In the genomic region with DNA sequence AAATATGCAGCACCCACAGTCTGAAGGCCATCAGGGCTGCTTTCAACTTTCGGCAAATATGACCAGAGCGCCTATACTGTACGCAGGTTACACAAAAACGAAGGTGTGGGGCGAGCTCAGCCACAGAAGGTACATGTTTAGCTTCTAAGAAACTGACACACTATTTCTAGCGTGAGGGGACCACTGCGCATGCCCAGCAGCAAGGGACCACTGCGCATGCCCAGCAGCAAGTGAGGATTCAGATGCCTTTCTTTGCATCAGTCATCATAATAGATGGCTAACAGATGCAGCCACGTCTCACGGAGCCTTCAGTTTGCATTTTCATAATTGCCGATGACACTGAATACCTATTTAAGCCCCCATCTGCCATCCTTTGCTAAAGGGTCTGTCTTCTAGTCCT, we compare ENCODE assay signal across 21 mouse cellular contexts. TPM values are rescaled to one million over a fixed set of nuclear protein-coding genes. Genes with fewer than 3 reads are reported as not detected.
A peak's percentile ranks its signal among the peaks of the same experiment; 100 is the strongest.
DNase-seq lines count a peak whose midpoint lies in the region; ATAC-seq and TF ChIP-seq lines count a peak whose summit lies in the region.
"Had no signal": no experiment of that assay in that cellular context is flagged by ENCODE, and none has a peak within 500 bp of the region (broad histone marks: within the 10 kb centered on the region; RNA-seq: fewer than 3 reads in every experiment).

No protein-coding gene starts in this region.

- no peak for TF ChIP-seq POLR2A in brain, embryonic 14.5 days (IDR thresholded peaks at IDR 0.05; ENCODE audit: borderline replicate concordance, extremely low read depth, insufficient read depth, insufficient read length, poor library complexity, severe bottlenecking)

- no peak for ATAC-seq in forebrain, embryonic 12.5 days (ENCODE audit: low FRiP score)
- ATAC-seq in forebrain, embryonic 11.5 days (replicated peaks; ENCODE audit: low FRiP score), result no peak
- 0 out of 2 replicates have a peak, but pooled peaks have one; percentile 24 for ATAC-seq in midbrain, embryonic 13.5 days
- ATAC-seq in midbrain, embryonic 16.5 days, result no peak
- ATAC-seq: forebrain, embryonic 15.5 days; Patski had no signal

- peaks cover 10% of the 10 kb centered on the region for H3K4me1 ChIP-seq in forebrain, embryonic 12.5 days
- 0 out of 2 replicates have a peak, but pooled peaks cover 3% of the 10 kb centered on the region for H3K4me1 ChIP-seq in forebrain, embryonic 11.5 days (replicated peaks; ENCODE audit: control insufficient read depth, insufficient read depth, low read length)
- H3K4me1 ChIP-seq in midbrain, embryonic 13.5 days (replicated peaks), result peaks cover 24% of the 10 kb centered on the region
- H3K4me1 ChIP-seq in midbrain, embryonic 16.5 days (ENCODE audit: control insufficient read depth, insufficient read depth, low read length), result peaks cover 7% of the 10 kb centered on the region

- TF ChIP-seq CTCF in brain, embryonic 14.5 days (IDR thresholded peaks at IDR 0.05; ENCODE audit: borderline replicate concordance, extremely low read depth, insufficient read depth, insufficient read length), result no peak

- H3K36me3 ChIP-seq in forebrain, embryonic 12.5 days (replicated peaks), result no peaks in the 10 kb centered on the region
- no peaks in the 10 kb centered on the region for H3K36me3 ChIP-seq in forebrain, embryonic 11.5 days (ENCODE audit: control insufficient read depth, insufficient read depth, low read length)
- H3K36me3 ChIP-seq in midbrain, embryonic 13.5 days, result no peaks in the 10 kb centered on the region
- no peaks in the 10 kb centered on the region for H3K36me3 ChIP-seq in midbrain, embryonic 16.5 days (ENCODE audit: control insufficient read depth, insufficient read depth, low read length)
- H3K36me3 ChIP-seq: embryonic facial prominence, embryonic 10.5 days; forebrain, embryonic 15.5 days; heart, embryonic 15.5 days; hindbrain, embryonic 15.5 days had no signal

- 89% methylated on average over 11 of the region's 11 CpGs for WGBS in forebrain, embryonic 12.5 days
- WGBS in forebrain, embryonic 11.5 days, result 95% methylated on average over 11 of the region's 11 CpGs
- WGBS in midbrain, embryonic 13.5 days, result 83% methylated on average over 11 of the region's 11 CpGs
- WGBS in midbrain, embryonic 16.5 days, result 76% methylated on average over 11 of the region's 11 CpGs

- no peak overlapping the region for H3K9ac ChIP-seq in forebrain, embryonic 12.5 days
- no peak overlapping the region for H3K9ac ChIP-seq in forebrain, embryonic 11.5 days (ENCODE audit: low read length)
- no peak overlapping the region for H3K9ac ChIP-seq in midbrain, embryonic 13.5 days (replicated peaks)
- H3K9ac ChIP-seq in midbrain, embryonic 16.5 days (ENCODE audit: low read depth, low read length), result no peak overlapping the region
- H3K9ac ChIP-seq: forebrain, embryonic 15.5 days; heart, embryonic 15.5 days; hindbrain, embryonic 15.5 days had no signal

- H3K4me3 ChIP-seq in forebrain, embryonic 12.5 days (replicated peaks), result no peak overlapping the region
- H3K4me3 ChIP-seq in forebrain, embryonic 11.5 days (ENCODE audit: low read depth, low read length), result no peak overlapping the region
- no peak overlapping the region for H3K4me3 ChIP-seq in midbrain, embryonic 13.5 days (replicated peaks)
- H3K4me3 ChIP-seq in midbrain, embryonic 16.5 days (ENCODE audit: low read depth, low read length), result no peak overlapping the region
- H3K4me3 ChIP-seq: embryonic facial prominence, embryonic 10.5 days; forebrain, embryonic 15.5 days; heart, adult 2 months; heart, embryonic 15.5 days; hindbrain, embryonic 10.5 days; hindbrain, embryonic 15.5 days had no signal

- H3K9me3 ChIP-seq in forebrain, embryonic 12.5 days, result no peaks in the 10 kb centered on the region
- H3K9me3 ChIP-seq in forebrain, embryonic 11.5 days (ENCODE audit: control insufficient read depth, low read length), result no peaks in the 10 kb centered on the region
- H3K9me3 ChIP-seq in midbrain, embryonic 13.5 days, result no peaks in the 10 kb centered on the region
- no peaks in the 10 kb centered on the region for H3K9me3 ChIP-seq in midbrain, embryonic 16.5 days (replicated peaks; ENCODE audit: control insufficient read depth, low read length, poor library complexity, severe bottlenecking)
- H3K9me3 ChIP-seq: embryonic facial prominence, embryonic 10.5 days; forebrain, embryonic 15.5 days; heart, embryonic 15.5 days; hindbrain, embryonic 10.5 days; hindbrain, embryonic 15.5 days had no signal

- 0 out of 2 replicates have a peak overlapping the region, but pooled peaks have one; percentile 42 for H3K27ac ChIP-seq in forebrain, embryonic 12.5 days
- H3K27ac ChIP-seq in forebrain, embryonic 11.5 days (ENCODE audit: low read depth, low read length), result no peak overlapping the region
- H3K27ac ChIP-seq in midbrain, embryonic 13.5 days, result no peak overlapping the region; the same call in 1 of the 2 replicates
- H3K27ac ChIP-seq in midbrain, embryonic 16.5 days (ENCODE audit: low read length), result no peak overlapping the region
- H3K27ac ChIP-seq: embryonic facial prominence, embryonic 10.5 days; forebrain, embryonic 15.5 days; heart, adult 2 months; heart, embryonic 15.5 days; hindbrain, embryonic 10.5 days; hindbrain, embryonic 15.5 days had no signal

- H3K27me3 ChIP-seq in forebrain, embryonic 12.5 days, result no peaks in the 10 kb centered on the region
- no peaks in the 10 kb centered on the region for H3K27me3 ChIP-seq in forebrain, embryonic 11.5 days (ENCODE audit: control insufficient read depth, insufficient read depth, low read length)
- no peaks in the 10 kb centered on the region for H3K27me3 ChIP-seq in midbrain, embryonic 13.5 days
- no peaks in the 10 kb centered on the region for H3K27me3 ChIP-seq in midbrain, embryonic 16.5 days (ENCODE audit: control insufficient read depth, insufficient read depth, low read depth, low read length)
- H3K27me3 ChIP-seq: CH12.LX; forebrain, embryonic 15.5 days; heart, embryonic 15.5 days; hindbrain, embryonic 15.5 days; Patski had no signal

- DNase-seq in forebrain, embryonic 11.5 days (ENCODE audit: low spot score), result no peak
- DNase-seq in brain, embryonic 14.5 days (ENCODE audit: low read depth), result peak; percentile 40
- DNase-seq in retina, postnatal 7 days (ENCODE audit: low read depth, low spot score), result peak; percentile 46
- no peak for DNase-seq in urinary bladder, postnatal 36 days (ENCODE audit: low spot score in 2 of 2)
- DNase-seq: adrenal gland, adult 2 months; adrenal gland, postnatal 25 days; cerebellum, adult 11 months; cerebellum, adult 9-10 months; gastrocnemius, postnatal 10 days; heart, adult 2 months had no signal

- no peak overlapping the region for H3K4me2 ChIP-seq in forebrain, embryonic 12.5 days
- H3K4me2 ChIP-seq in forebrain, embryonic 11.5 days (ENCODE audit: low read depth, low read length, severe bottlenecking), result no peak overlapping the region
- H3K4me2 ChIP-seq in midbrain, embryonic 13.5 days (replicated peaks), result no peak overlapping the region
- no peak overlapping the region for H3K4me2 ChIP-seq in midbrain, embryonic 16.5 days (ENCODE audit: low read length)
- H3K4me2 ChIP-seq: forebrain, embryonic 15.5 days; heart, embryonic 11.5 days; heart, embryonic 15.5 days; hindbrain, embryonic 15.5 days had no signal

RNA-seq across cellular contexts. Expression of a gene that starts 39.6 kb away (rescaled TPM):
- polyA plus RNA-seq in forebrain, embryonic 12.5 days (2016; fragmentation: Nextera tagmentation; extraction: Ambion mirVana), result 29.4 and 34.1 TPM in 2 replicates
- 26.6 and 28.1 TPM in 2 replicates for polyA plus RNA-seq in forebrain, embryonic 11.5 days (2014; fragmentation: Nextera tagmentation; extraction: Ambion mirVana)
- 22.6 and 23.5 TPM in 2 replicates for polyA plus RNA-seq in midbrain, embryonic 13.5 days (2015; fragmentation: Nextera tagmentation; extraction: Ambion mirVana)
- polyA plus RNA-seq in midbrain, embryonic 16.5 days (2015; fragmentation: Nextera tagmentation; extraction: Ambion mirVana), result 21.2 and 26.3 TPM in 2 replicates
- 49.8 and 55.3 TPM in 2 replicates for polyA plus RNA-seq in brain, embryonic 14.5 days (2012; rRNA removed)

Comparison
In these comparisons a context has a peak if more than half of its experiments do, and no peak if none do; other contexts are left out.
1. DNase-seq: peak in brain, embryonic 14.5 days (single experiment) and retina, postnatal 7 days (single experiment); none in forebrain, embryonic 11.5 days (single experiment) and urinary bladder, postnatal 36 days (0 of 2).